ENCODE assay signal across 27 mouse cellular contexts in genomic region chr14:71228894-71229446, GRCm38 (mm10).
DNase-seq lines count a peak whose midpoint lies in the region; ATAC-seq lines count a peak whose summit lies in the region.
"Had no signal": no experiment of that assay in that cellular context is flagged by ENCODE, and none has a peak within 500 bp of the region (broad histone marks: within the 10 kb centered on the region; RNA-seq: fewer than 3 reads in every experiment).

No protein-coding gene starts in this region.

- H3K4me1 ChIP-seq in forebrain, embryonic 12.5 days = no peaks in the 10 kb centered on the region; the same call in 1 of the 2 replicates
- H3K4me1 ChIP-seq in forebrain, embryonic 11.5 days (replicated peaks; ENCODE audit: control insufficient read depth, insufficient read depth, low read length) = no peaks in the 10 kb centered on the region
- peaks cover 3% of the 10 kb centered on the region; the same call in 1 of the 2 replicates for H3K4me1 ChIP-seq in forebrain, embryonic 16.5 days (replicated peaks; ENCODE audit: control insufficient read depth, insufficient read depth, low read length)
- H3K4me1 ChIP-seq: embryonic facial prominence, embryonic 10.5 days; embryonic facial prominence, embryonic 13.5 days; heart, embryonic 12.5 days; heart, embryonic 15.5 days had no signal

- H3K9ac ChIP-seq in forebrain, embryonic 12.5 days = no peak overlapping the region
- H3K9ac ChIP-seq in forebrain, embryonic 11.5 days (ENCODE audit: low read length) = no peak overlapping the region
- no peak overlapping the region for H3K9ac ChIP-seq in forebrain, embryonic 16.5 days (replicated peaks; ENCODE audit: low read depth, low read length)
- H3K9ac ChIP-seq: embryonic facial prominence, embryonic 13.5 days; heart, embryonic 12.5 days; heart, embryonic 15.5 days; hindbrain, embryonic 14.5 days had no signal

- H3K9me3 ChIP-seq in forebrain, embryonic 12.5 days = no peaks in the 10 kb centered on the region
- H3K9me3 ChIP-seq in forebrain, embryonic 11.5 days (ENCODE audit: control insufficient read depth, low read length) = no peaks in the 10 kb centered on the region
- no peaks in the 10 kb centered on the region for H3K9me3 ChIP-seq in forebrain, embryonic 16.5 days (ENCODE audit: control insufficient read depth, low read length)
- H3K9me3 ChIP-seq: embryonic facial prominence, embryonic 10.5 days; embryonic facial prominence, embryonic 13.5 days; heart, embryonic 12.5 days; heart, embryonic 15.5 days had no signal

- H3K27me3 ChIP-seq in forebrain, embryonic 12.5 days = no peaks in the 10 kb centered on the region
- H3K27me3 ChIP-seq in forebrain, embryonic 11.5 days (ENCODE audit: control insufficient read depth, insufficient read depth, low read length) = no peaks in the 10 kb centered on the region
- no peaks in the 10 kb centered on the region for H3K27me3 ChIP-seq in forebrain, embryonic 16.5 days (replicated peaks; ENCODE audit: control insufficient read depth, insufficient read depth, low read length)
- H3K27me3 ChIP-seq: embryonic facial prominence, embryonic 13.5 days; heart, embryonic 12.5 days; heart, embryonic 15.5 days; Patski had no signal

- no peak overlapping the region for H3K4me2 ChIP-seq in forebrain, embryonic 12.5 days
- no peak overlapping the region for H3K4me2 ChIP-seq in forebrain, embryonic 11.5 days (ENCODE audit: low read depth, low read length, severe bottlenecking)
- H3K4me2 ChIP-seq in forebrain, embryonic 16.5 days (ENCODE audit: low read length) = no peak overlapping the region
- H3K4me2 ChIP-seq: embryonic facial prominence, embryonic 13.5 days; heart, embryonic 12.5 days; heart, embryonic 15.5 days; hindbrain, embryonic 14.5 days had no signal

- intact Hi-C loops in heart, postnatal 25 days (cut with DNase I) = no loop called here

- H3K36me3 ChIP-seq in forebrain, embryonic 12.5 days (replicated peaks) = no peaks in the 10 kb centered on the region
- no peaks in the 10 kb centered on the region for H3K36me3 ChIP-seq in forebrain, embryonic 11.5 days (ENCODE audit: control insufficient read depth, insufficient read depth, low read length)
- H3K36me3 ChIP-seq in forebrain, embryonic 16.5 days (ENCODE audit: control insufficient read depth, insufficient read depth) = no peaks in the 10 kb centered on the region
- H3K36me3 ChIP-seq: embryonic facial prominence, embryonic 10.5 days; embryonic facial prominence, embryonic 13.5 days; G1E; heart, embryonic 12.5 days; heart, embryonic 15.5 days had no signal

- no peak overlapping the region for H3K27ac ChIP-seq in forebrain, embryonic 12.5 days
- no peak overlapping the region for H3K27ac ChIP-seq in forebrain, embryonic 11.5 days (ENCODE audit: low read depth, low read length)
- no peak overlapping the region for H3K27ac ChIP-seq in forebrain, embryonic 16.5 days (ENCODE audit: low read length)
- H3K27ac ChIP-seq: embryonic facial prominence, embryonic 10.5 days; embryonic facial prominence, embryonic 13.5 days; heart, embryonic 15.5 days; hindbrain, embryonic 14.5 days; hindbrain, postnatal 0 days had no signal

- peak; percentile 55; the same call in 1 of the 2 replicates for ATAC-seq in forebrain, embryonic 12.5 days (ENCODE audit: low FRiP score)
- no peak for ATAC-seq in forebrain, embryonic 11.5 days (replicated peaks; ENCODE audit: low FRiP score)
- ATAC-seq in forebrain, embryonic 16.5 days = peak; percentile 66
- no peak for ATAC-seq in monocyte, adult 5-6 weeks (replicated peaks; ENCODE audit: insufficient number of reproducible peaks, low FRiP score, low TSS enrichment, poor library complexity, severe bottlenecking)
- ATAC-seq: hindbrain, postnatal 0 days; inflammation-experienced regulatory T-cells, adult 6 months; intestine, embryonic 16.5 days; Patski had no signal

- WGBS in forebrain, embryonic 12.5 days = 47% methylated on average over 8 of the region's 8 CpGs
- WGBS in forebrain, embryonic 11.5 days = 69% methylated on average over 8 of the region's 8 CpGs
- 18% methylated on average over 8 of the region's 8 CpGs for WGBS in forebrain, embryonic 16.5 days

- H3K4me3 ChIP-seq in forebrain, embryonic 12.5 days (replicated peaks) = no peak overlapping the region
- H3K4me3 ChIP-seq in forebrain, embryonic 11.5 days (ENCODE audit: low read depth, low read length) = no peak overlapping the region
- H3K4me3 ChIP-seq in forebrain, embryonic 16.5 days (replicated peaks; ENCODE audit: low read length) = no peak overlapping the region
- H3K4me3 ChIP-seq: embryonic facial prominence, embryonic 10.5 days; embryonic facial prominence, embryonic 13.5 days; erythroblast, embryonic 14.5 days; heart, embryonic 12.5 days; heart, embryonic 15.5 days had no signal

- DNase-seq in forebrain, embryonic 11.5 days (ENCODE audit: low spot score) = no peak
- peak; percentile 22 for DNase-seq in retina, postnatal 1 day
- DNase-seq in retina, embryonic 14.5 days (ENCODE audit: low spot score) = no peak
- DNase-seq in heart, postnatal 25 days (ENCODE audit: low spot score) = no peak
- DNase-seq: adrenal gland, postnatal 10 days; adrenal gland, postnatal 36 days; cerebellum, adult 11-12 months; cerebellum, adult 8-10 months; cerebellum, postnatal 36 days; embryo, embryonic 11 days; gastrocnemius, postnatal 25 days; heart, postnatal 10 days; heart, postnatal 4 days had no signal

Comparison
In these comparisons a context has a peak if more than half of its experiments do, and no peak if none do; other contexts are left out.
1. ATAC-seq: peak in forebrain, embryonic 12.5 days (single experiment) and forebrain, embryonic 16.5 days (single experiment); none in forebrain, embryonic 11.5 days (single experiment) and monocyte, adult 5-6 weeks (single experiment).